Mouse (Mus musculus) ovary, adult 2 months (tissue): Measurements from ENCODE around the gene Vmn1r39. TPM values are rescaled to one million over a fixed set of nuclear protein-coding genes. Genes with fewer than 3 reads are reported as not detected.

Source experiments
- polyA plus RNA-seq: library from polyadenylated mRNA; depleted of rRNA; stranded (reverse); fragments of >200 nt; gene quantifications from 2 replicates; pipeline ENCODE4 v1.2.3, GENCODE M21; 2012; rRNA removed

Gene Vmn1r39
- polyA plus RNA-seq = not detected in 2 replicates

GRCm38 (mm10) chr6:66810509-66810908 lies at the start of gene Vmn1r39:
Gene Vmn1r39 (minus strand): TSS chr6:66810609.

GRCm38 (mm10) chr6:66782527-66782926 lies 27.9 kb downstream of the Vmn1r39 start, which contains the start of gene Vmn1r38:
Gene Vmn1r38 (minus strand): TSS chr6:66782627.

Other genes starting within 250 kb of the Vmn1r39 start
- not detected in 2 replicates for gene Vmn1r33, start 192.3 kb downstream of the Vmn1r39 start, polyA plus RNA-seq
- not detected in 2 replicates for gene Vmn1r34, start 166.7 kb downstream of the Vmn1r39 start, polyA plus RNA-seq
- gene Vmn1r35, start 124.7 kb downstream of the Vmn1r39 start, polyA plus RNA-seq = not detected in 2 replicates
- not detected in 2 replicates for gene Vmn1r36, start 91.4 kb downstream of the Vmn1r39 start, polyA plus RNA-seq
- gene Vmn1r37, start 81.2 kb downstream of the Vmn1r39 start, polyA plus RNA-seq = not detected in 2 replicates
- not detected in 2 replicates for gene Vmn1r38, start 28.0 kb downstream of the Vmn1r39 start, polyA plus RNA-seq
- 27.3 and 27.9 TPM in 2 replicates for gene Gng12, start 85.8 kb upstream of the Vmn1r39 start, polyA plus RNA-seq
- gene Gadd45a, start 226.8 kb upstream of the Vmn1r39 start, polyA plus RNA-seq = 278 and 367 TPM in 2 replicates